Mouse (Mus musculus): Measurements from ENCODE around the gene Fam71e2. TPM values are rescaled to one million over a fixed set of nuclear protein-coding genes. Genes with fewer than 3 reads are reported as not detected.

Fam71e2 gene
- polyA plus RNA-seq, 1 experiment, result not detected

GRCm38 (mm10) chr7:4794631-4795168 is 23.6 kb upstream of the Fam71e2 start:
- 84% methylated on average over 3 of the region's 3 CpGs for WGBS
- TF ChIP-seq POLR2A (IDR thresholded peaks at IDR 0.05; ENCODE audit: insufficient read depth, low read depth, low read length) (no peak), CTCF (IDR thresholded peaks at IDR 0.05; ENCODE audit: insufficient read depth, low read depth, low read length) (no peak)
- no peak overlapping the region for H3K27ac ChIP-seq (ENCODE audit: insufficient read depth, low read depth, low read length)
- peaks cover 7% of the 10 kb centered on the region for H3K4me1 ChIP-seq (ENCODE audit: control insufficient read depth, insufficient read depth, low read length)
- H3K4me3 ChIP-seq (ENCODE audit: insufficient read depth, low read depth, low read length), result no peak overlapping the region

DNA sequence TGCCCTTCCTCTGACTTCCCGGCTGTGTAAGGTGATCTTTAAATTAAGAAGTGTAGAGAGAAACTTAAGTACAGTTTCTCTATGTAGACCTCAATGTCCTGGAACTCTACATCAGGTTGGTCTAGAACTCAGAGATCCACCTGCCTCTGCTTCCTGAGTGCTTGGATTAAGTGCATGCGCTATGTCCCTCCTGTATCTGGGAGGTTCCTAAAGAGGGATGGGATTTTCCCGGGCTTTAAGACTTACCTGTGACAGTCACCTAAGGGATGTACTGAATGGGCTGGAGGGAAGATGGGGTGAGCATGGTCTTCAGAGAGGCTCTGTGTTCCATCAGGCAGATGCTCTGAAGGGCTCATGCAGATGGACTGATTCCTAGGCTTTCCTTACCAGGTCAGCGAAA is 22.6 kb upstream of the Fam71e2 start:
- no peak overlapping the region for H3K27ac ChIP-seq (ENCODE audit: insufficient read depth, low read depth, low read length)
- H3K4me1 ChIP-seq (ENCODE audit: control insufficient read depth, insufficient read depth, low read length), result peaks cover 12% of the 10 kb centered on the region
- 47% methylated on average over 4 of the region's 4 CpGs for WGBS
- peak overlapping the region; percentile 91 for H3K4me3 ChIP-seq (ENCODE audit: insufficient read depth, low read depth, low read length)
- TF ChIP-seq CTCF (IDR thresholded peaks at IDR 0.05; ENCODE audit: insufficient read depth, low read depth, low read length) (no peak), POLR2A (IDR thresholded peaks at IDR 0.05; ENCODE audit: insufficient read depth, low read depth, low read length) (no peak)

DNA sequence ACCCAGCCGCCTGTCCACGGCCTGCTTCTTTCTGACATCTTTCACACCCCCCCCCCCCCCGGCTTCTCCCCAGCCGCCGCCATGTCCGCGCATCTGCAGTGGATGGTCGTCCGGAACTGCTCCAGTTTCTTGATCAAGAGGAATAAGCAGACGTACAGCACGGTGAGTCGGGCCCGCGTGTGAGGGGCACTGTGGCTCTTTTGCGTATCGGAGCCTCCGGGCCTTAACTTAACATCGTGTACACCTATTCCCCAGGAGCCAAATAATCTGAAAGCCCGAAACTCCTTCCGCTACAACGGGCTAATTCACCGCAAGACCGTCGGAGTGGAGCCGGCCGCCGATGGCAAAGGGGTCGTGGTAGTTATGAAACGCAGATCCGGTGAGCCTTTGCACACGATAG is 22.1 kb upstream of the Fam71e2 start:
- under 1% methylated on average over 31 of the region's 31 CpGs for WGBS
- Histone ChIP-seq H3K4me3 (ENCODE audit: insufficient read depth, low read depth, low read length) (peak overlapping the region; percentile 91), H3K27ac (ENCODE audit: insufficient read depth, low read depth, low read length) (0 out of 2 replicates have a peak overlapping the region, but pooled peaks have one; percentile 68), H3K4me1 (ENCODE audit: control insufficient read depth, insufficient read depth, low read length) (peaks cover 15% of the 10 kb centered on the region)

- Histone ChIP-seq H3K4me3 (ENCODE audit: insufficient read depth, low read depth, low read length) (peak within 1 kb of the TSS; percentile 91), H3K4me1 (ENCODE audit: control insufficient read depth, insufficient read depth, low read length) (peaks cover 16% of the 10 kb centered on the region), H3K27ac (ENCODE audit: insufficient read depth, low read depth, low read length) (peak within 1 kb of the TSS; percentile 68)
- peak; percentile 96 for TF ChIP-seq POLR2A (IDR thresholded peaks at IDR 0.05; ENCODE audit: insufficient read depth, low read depth, low read length)
- TF ChIP-seq CTCF (IDR thresholded peaks at IDR 0.05; ENCODE audit: insufficient read depth, low read depth, low read length), result no peak
- WGBS, result under 1% methylated on average over 53 of the region's 54 CpGs
Measured at GRCm38 (mm10) chr7:4792278-4793212, 21.4 kb upstream of the Fam71e2 start, which contains the start of gene Rpl28. Gene Rpl28, plus strand, starts transcription at chr7:4792874.

DNA sequence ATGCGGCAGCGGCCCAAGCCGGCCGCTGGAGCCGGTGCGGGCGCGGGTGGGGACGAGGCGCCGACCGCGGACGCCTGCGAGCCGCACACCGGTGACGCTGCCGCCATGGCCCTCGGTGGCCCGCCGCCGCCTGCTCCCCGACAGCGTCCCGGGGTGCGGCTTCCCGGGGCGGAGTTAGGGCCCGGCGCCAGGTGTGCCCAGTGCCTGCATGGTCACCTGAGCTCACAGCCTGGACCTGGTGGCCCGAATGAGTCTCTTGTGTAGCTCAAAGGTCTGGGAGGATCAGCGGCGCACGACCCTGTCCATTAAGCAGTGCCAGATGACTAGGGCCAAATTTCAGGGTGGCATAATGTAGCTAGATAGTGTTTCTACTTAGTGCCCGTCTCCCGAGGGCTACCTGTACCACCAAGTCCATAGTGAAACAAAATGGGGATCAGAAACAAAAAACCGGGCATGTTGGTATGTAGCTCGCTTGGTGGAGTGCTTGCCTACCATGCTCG is 18.4 kb upstream of the Fam71e2 start, which contains the start of gene Tmem238:
Gene Tmem238, minus strand, starts transcription at position 221 of the 500 bp plus-strand sequence.
- TF ChIP-seq POLR2A (IDR thresholded peaks at IDR 0.05; ENCODE audit: insufficient read depth, low read depth, low read length) (no peak), CTCF (IDR thresholded peaks at IDR 0.05; ENCODE audit: insufficient read depth, low read depth, low read length) (no peak)
- Histone ChIP-seq H3K4me3 (ENCODE audit: insufficient read depth, low read depth, low read length) (peak within 1 kb of the TSS; percentile 53), H3K4me1 (ENCODE audit: control insufficient read depth, insufficient read depth, low read length) (peaks cover 16% of the 10 kb centered on the region), H3K27ac (ENCODE audit: insufficient read depth, low read depth, low read length) (no peak within 1 kb of the TSS)
- WGBS, result 10% methylated on average over 40 of the region's 40 CpGs

DNA sequence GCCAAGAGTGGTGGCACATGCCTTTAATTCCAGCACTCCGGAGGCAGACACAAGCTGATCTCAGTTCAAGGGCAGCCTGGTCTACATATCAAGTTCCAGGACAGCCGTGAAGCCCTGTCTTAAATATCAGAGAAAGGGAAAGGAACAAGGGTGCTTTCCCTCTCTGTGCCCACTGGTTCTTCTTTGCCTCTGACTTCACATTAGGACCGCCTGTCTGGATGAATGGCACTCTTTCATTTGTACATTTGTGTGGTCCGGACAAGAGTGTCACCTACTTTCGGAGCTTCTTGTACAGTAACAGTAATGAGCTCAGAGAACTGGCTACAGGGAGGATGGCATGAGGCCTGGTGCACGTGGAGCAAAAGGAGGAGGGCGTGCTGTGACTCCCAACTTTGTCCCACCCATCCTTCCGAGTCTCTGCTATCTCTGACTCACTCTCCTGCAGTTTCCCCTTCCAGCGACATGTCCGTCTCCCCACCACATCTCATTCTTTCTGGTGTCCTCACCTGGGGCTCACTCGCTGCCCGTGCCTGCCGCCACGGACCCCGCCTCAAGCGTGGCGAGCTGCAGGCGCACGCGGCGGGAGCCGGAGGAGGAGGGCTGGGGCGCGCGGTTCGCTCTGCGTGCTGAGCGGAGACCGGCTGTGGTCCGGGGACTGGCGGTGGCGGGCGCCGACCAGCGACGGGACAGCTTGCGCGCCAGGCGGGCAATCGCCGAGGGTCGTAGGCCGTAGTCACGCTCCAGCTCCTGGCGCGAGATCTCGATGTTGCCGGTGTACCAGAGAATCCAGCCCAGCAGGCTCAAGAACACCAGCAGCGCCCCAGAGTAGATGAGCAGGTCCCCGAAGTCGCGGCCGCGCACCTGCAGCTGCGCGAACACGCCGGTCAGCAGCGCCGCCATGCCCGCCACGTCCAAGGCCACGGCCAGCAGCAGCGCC is 17.7 kb upstream of the Fam71e2 start:
- 3% methylated on average over 64 of the region's 64 CpGs for WGBS
- Histone ChIP-seq H3K27ac (ENCODE audit: insufficient read depth, low read depth, low read length) (no peak overlapping the region), H3K4me3 (ENCODE audit: insufficient read depth, low read depth, low read length) (peak overlapping the region; percentile 53), H3K4me1 (ENCODE audit: control insufficient read depth, insufficient read depth, low read length) (peaks cover 10% of the 10 kb centered on the region)
- no peak for TF ChIP-seq POLR2A (IDR thresholded peaks at IDR 0.05; ENCODE audit: insufficient read depth, low read depth, low read length)
- TF ChIP-seq CTCF (IDR thresholded peaks at IDR 0.05; ENCODE audit: insufficient read depth, low read depth, low read length), result no peak

GRCm38 (mm10) chr7:4783667-4784268 is 12.7 kb upstream of the Fam71e2 start:
- WGBS, result 91% methylated on average over 14 of the region's 14 CpGs
- Histone ChIP-seq H3K4me3 (ENCODE audit: insufficient read depth, low read depth, low read length) (no peak overlapping the region), H3K4me1 (ENCODE audit: control insufficient read depth, insufficient read depth, low read length) (peaks cover 4% of the 10 kb centered on the region), H3K27ac (ENCODE audit: insufficient read depth, low read depth, low read length) (no peak overlapping the region)
- TF ChIP-seq CTCF (IDR thresholded peaks at IDR 0.05; ENCODE audit: insufficient read depth, low read depth, low read length) (no peak), POLR2A (IDR thresholded peaks at IDR 0.05; ENCODE audit: insufficient read depth, low read depth, low read length) (no peak)

DNA sequence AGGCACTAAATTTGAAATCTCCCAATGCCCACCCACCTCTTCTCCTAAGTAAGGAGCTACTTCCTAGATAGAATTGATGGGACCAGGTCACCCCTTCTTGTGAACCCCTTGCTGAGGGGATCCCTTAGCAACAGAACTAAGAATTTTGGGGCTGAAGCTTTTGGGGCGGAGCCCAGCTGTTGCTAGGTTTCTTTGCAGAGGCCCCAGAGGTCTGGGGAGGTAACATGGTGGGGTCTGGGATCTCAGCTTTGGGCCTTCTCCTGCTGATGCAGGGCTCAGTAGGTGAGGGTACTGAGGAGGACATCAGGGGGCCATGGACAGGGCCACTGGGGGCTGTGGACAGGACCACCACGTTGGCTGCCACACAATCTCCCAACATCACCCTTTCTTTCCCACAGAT is 11.7 kb upstream of the Fam71e2 start, which contains the start of the genes Il11 and Tmem190:
Gene Il11, minus strand, starts transcription at position 101 of the 400 bp plus-strand sequence.
Gene Tmem190, plus strand, starts transcription at position 179 of the 400 bp plus-strand sequence.
- no peak within 1 kb of the TSS for H3K4me3 ChIP-seq (ENCODE audit: insufficient read depth, low read depth, low read length)
- H3K4me1 ChIP-seq (ENCODE audit: control insufficient read depth, insufficient read depth, low read length), result no peaks in the 10 kb centered on the region
- WGBS, result 84% methylated on average over 2 of the region's 2 CpGs
- TF ChIP-seq POLR2A (IDR thresholded peaks at IDR 0.05; ENCODE audit: insufficient read depth, low read depth, low read length) (no peak), CTCF (IDR thresholded peaks at IDR 0.05; ENCODE audit: insufficient read depth, low read depth, low read length) (no peak)
- H3K27ac ChIP-seq (ENCODE audit: insufficient read depth, low read depth, low read length), result no peak within 1 kb of the TSS

Measured in olfactory bulb, adult 2 months (tissue).